In genomic region chr3:28780994-28781393, GRCm38 (mm10) we compare ENCODE assay signal across 9 mouse cellular contexts. TPM values are rescaled to one million over a fixed set of nuclear protein-coding genes. Genes with fewer than 3 reads are reported as not detected.
DNase-seq lines count a peak whose midpoint lies in the region; ATAC-seq and TF ChIP-seq lines count a peak whose summit lies in the region.
"Had no signal": no experiment of that assay in that cellular context is flagged by ENCODE, and none has a peak within 500 bp of the region (broad histone marks: within the 10 kb centered on the region; RNA-seq: fewer than 3 reads in every experiment).

Eif5a2 (plus strand) TSS chr3:28781276.

- intact Hi-C loops in heart, adult 2 months (cut with DNase I), result loop anchor here (2.0 kb wide), 1 partner anchor 24 kb away; the partner anchor contains the start of gene Rpl22l1

- H3K27ac ChIP-seq in bone marrow, adult 2 months (ENCODE audit: control insufficient read depth, insufficient read depth, low read depth, low read length, poor library complexity), result peak within 1 kb of the TSS; percentile 35; the same call in 1 of the 2 replicates
- H3K27ac ChIP-seq in embryonic facial prominence, embryonic 14.5 days (replicated peaks; ENCODE audit: low read depth, low read length), result no peak within 1 kb of the TSS
- no peak within 1 kb of the TSS; the same call in 1 of the 2 replicates for H3K27ac ChIP-seq in heart, adult 2 months
- H3K27ac ChIP-seq in kidney, adult 2 months (ENCODE audit: insufficient read depth, low read depth, low read length), result no peak within 1 kb of the TSS
- no peak within 1 kb of the TSS for H3K27ac ChIP-seq in limb, embryonic 11.5 days (replicated peaks; ENCODE audit: low read depth, low read length)
- no peak within 1 kb of the TSS for H3K27ac ChIP-seq in midbrain, embryonic 13.5 days
- no peak within 1 kb of the TSS for H3K27ac ChIP-seq in small intestine, adult 2 months (ENCODE audit: insufficient read depth, low read depth, low read length)

- peak within 1 kb of the TSS; percentile 78 for H3K9ac ChIP-seq in embryonic facial prominence, embryonic 14.5 days (ENCODE audit: low read depth, low read length)
- peak within 1 kb of the TSS; percentile 71 for H3K9ac ChIP-seq in heart, adult 2 months (ENCODE audit: low read depth, low read length)
- peak within 1 kb of the TSS; percentile 77 for H3K9ac ChIP-seq in limb, embryonic 11.5 days (ENCODE audit: low read length)
- H3K9ac ChIP-seq in midbrain, embryonic 13.5 days (replicated peaks), result peak within 1 kb of the TSS; percentile 80

- peak within 1 kb of the TSS; percentile 96 for H3K4me2 ChIP-seq in embryonic facial prominence, embryonic 14.5 days (ENCODE audit: low read depth, low read length)
- H3K4me2 ChIP-seq in limb, embryonic 11.5 days (ENCODE audit: low read depth, severe bottlenecking), result peak within 1 kb of the TSS; percentile 89
- H3K4me2 ChIP-seq in midbrain, embryonic 13.5 days (replicated peaks), result peak within 1 kb of the TSS; percentile 92

- peak within 1 kb of the TSS; percentile 62 for H3K4me3 ChIP-seq in bone marrow, adult 2 months (replicated peaks; ENCODE audit: control insufficient read depth, low read depth, low read length)
- peak within 1 kb of the TSS; percentile 82 for H3K4me3 ChIP-seq in embryonic facial prominence, embryonic 14.5 days (ENCODE audit: low read depth, low read length)
- H3K4me3 ChIP-seq in heart, adult 2 months, result peak within 1 kb of the TSS; percentile 69
- peak within 1 kb of the TSS; percentile 74 for H3K4me3 ChIP-seq in kidney, adult 2 months (ENCODE audit: insufficient read depth, low read depth, low read length)
- peak within 1 kb of the TSS; percentile 75 for H3K4me3 ChIP-seq in limb, embryonic 11.5 days (ENCODE audit: low read depth, low read length)
- H3K4me3 ChIP-seq in midbrain, embryonic 13.5 days (replicated peaks), result peak within 1 kb of the TSS; percentile 73
- H3K4me3 ChIP-seq in small intestine, adult 2 months (ENCODE audit: low read depth, low read length), result peak within 1 kb of the TSS; percentile 67

- peak; percentile 87 for DNase-seq in 3T3-L1 (ENCODE audit: low read depth, low spot score)
- DNase-seq in embryonic facial prominence, embryonic 14.5 days (ENCODE audit: low spot score), result peak; percentile 97
- peak; percentile 90 to 93 for DNase-seq in heart, adult 2 months
- peak; percentile 95 for DNase-seq in kidney, adult 2 months
- peak; percentile 95 for DNase-seq in limb, embryonic 11.5 days (ENCODE audit: low spot score)

- no peaks in the 10 kb centered on the region for H3K36me3 ChIP-seq in embryonic facial prominence, embryonic 14.5 days (ENCODE audit: control insufficient read depth, insufficient read depth, low read length)
- no peaks in the 10 kb centered on the region for H3K36me3 ChIP-seq in heart, adult 2 months (ENCODE audit: control insufficient read depth, insufficient read depth, low read length)
- no peaks in the 10 kb centered on the region for H3K36me3 ChIP-seq in kidney, adult 2 months (ENCODE audit: control insufficient read depth, insufficient read depth, low read length)
- no peaks in the 10 kb centered on the region for H3K36me3 ChIP-seq in limb, embryonic 11.5 days (ENCODE audit: control insufficient read depth, insufficient read depth, low read length)
- no peaks in the 10 kb centered on the region for H3K36me3 ChIP-seq in midbrain, embryonic 13.5 days
- no peaks in the 10 kb centered on the region for H3K36me3 ChIP-seq in small intestine, adult 2 months (ENCODE audit: control insufficient read depth, insufficient read depth, low read length)

- TF ChIP-seq POLR2A in bone marrow, adult 2 months (IDR thresholded peaks at IDR 0.05; ENCODE audit: borderline replicate concordance, control insufficient read depth, low read depth, low read length), result 0 out of 2 replicates have a peak, but pooled peaks have one; percentile 12
- TF ChIP-seq POLR2A in heart, adult 2 months (IDR thresholded peaks at IDR 0.05; ENCODE audit: insufficient read depth, low read depth, low read length), result no peak
- TF ChIP-seq POLR2A in kidney, adult 2 months (IDR thresholded peaks at IDR 0.05; ENCODE audit: low read depth, low read length), result no peak
- TF ChIP-seq POLR2A in small intestine, adult 2 months (IDR thresholded peaks at IDR 0.05; ENCODE audit: low read depth, low read length), result no peak

- no peak for TF ChIP-seq CTCF in bone marrow, adult 2 months (IDR thresholded peaks at IDR 0.05; ENCODE audit: control insufficient read depth, insufficient read depth, low read length)
- TF ChIP-seq CTCF in heart, adult 2 months (IDR thresholded peaks at IDR 0.05), result no peak
- no peak for TF ChIP-seq CTCF in kidney, adult 2 months (conservative IDR thresholded peaks at IDR 0.05; ENCODE audit: insufficient read depth, insufficient read length, low read depth, low read length)
- no peak for TF ChIP-seq CTCF in small intestine, adult 2 months (IDR thresholded peaks at IDR 0.05; ENCODE audit: extremely low read depth, insufficient read length, insufficient replicate concordance, low read depth, low read length)

- 0 out of 2 replicates have a peak, but pooled peaks have one; percentile 34 for TF ChIP-seq EP300 in heart, adult 2 months (IDR thresholded peaks at IDR 0.05; ENCODE audit: insufficient read depth, low read depth, low read length)

- H3K4me1 ChIP-seq in bone marrow, adult 2 months (ENCODE audit: control insufficient read depth, insufficient read depth, low read length), result peaks cover 3% of the 10 kb centered on the region; the same call in 1 of the 2 replicates
- peaks cover 10% of the 10 kb centered on the region; the same call in 1 of the 2 replicates for H3K4me1 ChIP-seq in embryonic facial prominence, embryonic 14.5 days (ENCODE audit: control insufficient read depth, insufficient read depth, low read length)
- peaks cover 2% of the 10 kb centered on the region for H3K4me1 ChIP-seq in heart, adult 2 months (ENCODE audit: control insufficient read depth, insufficient read depth, low read length)
- peaks cover 7% of the 10 kb centered on the region; the same call in 1 of the 2 replicates for H3K4me1 ChIP-seq in kidney, adult 2 months (ENCODE audit: control insufficient read depth, insufficient read depth, low read length)
- H3K4me1 ChIP-seq in limb, embryonic 11.5 days (ENCODE audit: control insufficient read depth, insufficient read depth, low read length), result no peaks in the 10 kb centered on the region
- peaks cover 19% of the 10 kb centered on the region for H3K4me1 ChIP-seq in midbrain, embryonic 13.5 days (replicated peaks)
- H3K4me1 ChIP-seq in small intestine, adult 2 months (ENCODE audit: control insufficient read depth, insufficient read depth, insufficient read length, low read length), result peaks cover 7% of the 10 kb centered on the region

- H3K9me3 ChIP-seq in embryonic facial prominence, embryonic 14.5 days (ENCODE audit: control insufficient read depth, low read length), result no peaks in the 10 kb centered on the region
- no peaks in the 10 kb centered on the region for H3K9me3 ChIP-seq in limb, embryonic 11.5 days (ENCODE audit: control insufficient read depth, low read length)
- no peaks in the 10 kb centered on the region for H3K9me3 ChIP-seq in midbrain, embryonic 13.5 days

- H3K79me2 ChIP-seq in heart, adult 2 months (replicated peaks; ENCODE audit: control insufficient read depth, insufficient read depth, low read length), result no peaks in the 10 kb centered on the region

- ATAC-seq in embryonic facial prominence, embryonic 14.5 days (ENCODE audit: low read depth), result peak; percentile 99
- peak; percentile 98 for ATAC-seq in limb, embryonic 11.5 days (ENCODE audit: insufficient number of reproducible peaks, low FRiP score, low TSS enrichment, low read depth)
- peak; percentile 99 for ATAC-seq in midbrain, embryonic 13.5 days

- 3% methylated on average over 45 of the region's 46 CpGs for WGBS in bone marrow, adult 2 months
- 5% methylated on average over 11 of the region's 46 CpGs for WGBS in embryonic facial prominence, embryonic 14.5 days
- WGBS in heart, adult 2 months, result 3% methylated on average over 43 of the region's 46 CpGs
- WGBS in kidney, adult 2 months, result 3% methylated on average over 46 of the region's 46 CpGs
- 3% methylated on average over 41 of the region's 46 CpGs for WGBS in limb, embryonic 11.5 days
- 1% methylated on average over 45 of the region's 46 CpGs for WGBS in midbrain, embryonic 13.5 days
- 4% methylated on average over 38 of the region's 46 CpGs for WGBS in small intestine, adult 2 months

- H3K27me3 ChIP-seq in embryonic facial prominence, embryonic 14.5 days (replicated peaks; ENCODE audit: control insufficient read depth, insufficient read depth, low read length), result no peaks in the 10 kb centered on the region
- no peaks in the 10 kb centered on the region for H3K27me3 ChIP-seq in heart, adult 2 months (ENCODE audit: control insufficient read depth, insufficient read depth, low read length)
- H3K27me3 ChIP-seq in kidney, adult 2 months (replicated peaks; ENCODE audit: control insufficient read depth, insufficient read depth, low read length), result no peaks in the 10 kb centered on the region
- H3K27me3 ChIP-seq in limb, embryonic 11.5 days (ENCODE audit: control insufficient read depth, insufficient read depth, low read length), result no peaks in the 10 kb centered on the region
- H3K27me3 ChIP-seq in midbrain, embryonic 13.5 days, result peaks cover 15% of the 10 kb centered on the region; the same call in 1 of the 2 replicates
- no peaks in the 10 kb centered on the region for H3K27me3 ChIP-seq in small intestine, adult 2 months (ENCODE audit: control insufficient read depth, insufficient read depth, low read length)
- H3K27me3 ChIP-seq: CH12.LX had no signal

RNA-seq across cellular contexts. Expression of gene Eif5a2, which starts in this region (rescaled TPM):
- 1.5 and 4.0 TPM in 2 replicates for polyA plus RNA-seq in bone marrow, adult 2 months (2011; ENCODE audit: insufficient read depth, insufficient read length, low replicate concordance, missing spikeins)
- polyA plus RNA-seq in embryonic facial prominence, embryonic 14.5 days (2014; fragmentation: Nextera tagmentation; extraction: Ambion mirVana), result 10.4 and 11.7 TPM in 2 replicates
- total RNA-seq in heart, adult 2 months (2021), result 1 to 10 TPM in 1 of 2 experiments, under 1 TPM in 1; 0.89 to 1.0 TPM
- 0.57 and 1.3 TPM in 2 replicates for polyA plus RNA-seq in heart, adult 2 months (2012; rRNA removed)
- polyA plus RNA-seq in kidney, adult 2 months (2012; rRNA removed), result 1.1 and 1.2 TPM in 2 replicates
- polyA plus RNA-seq in limb, embryonic 11.5 days (2014; fragmentation: Nextera tagmentation; extraction: Ambion mirVana), result 15.2 and 16.0 TPM in 2 replicates
- polyA plus RNA-seq in midbrain, embryonic 13.5 days (2015; fragmentation: Nextera tagmentation; extraction: Ambion mirVana), result 8.7 and 9.4 TPM in 2 replicates
- polyA plus RNA-seq in small intestine, adult 2 months (2012; rRNA removed), result 0.05 and 0.08 TPM in 2 replicates
- total RNA-seq: CH12.LX had no signal
